Mouse (Mus musculus) heart, postnatal 14 days (tissue): ENCODE data around the gene Supt3. TPM values are rescaled to one million over a fixed set of nuclear protein-coding genes. Genes with fewer than 3 reads are reported as not detected.

Source experiments
- total RNA-seq, 2 experiments: library from RNA; stranded (reverse); gene quantifications; 2 replicates each; pipeline ENCODE4 v1.2.3; 2021

Gene Supt3
- total RNA-seq, 2 experiments from 2014 or later, result 10.7 to 11.1 TPM

Other genes with a start within 250 kb of the Supt3 start
- under 1 TPM; 0.45 to 0.71 TPM for gene Runx2, start 37.6 kb downstream of the Supt3 start, total RNA-seq